Mouse (Mus musculus): ENCODE results near the gene Pgpep1.
A peak's percentile ranks its signal among the peaks of the same experiment; 100 is the strongest.

- TF ChIP-seq HCFC1 (IDR thresholded peaks at IDR 0.05; ENCODE audit: borderline replicate concordance, insufficient read depth, low read length) (no peak), ZNF384 (IDR thresholded peaks at IDR 0.05; ENCODE audit: low read depth, low read length) (0 out of 2 replicates have a peak, but pooled peaks have one; percentile 41)
These were observed 4.4 kb upstream of the Pgpep1 start for GRCm38 (mm10) chr8:70664631-70665030.

Data from ES-E14 (cell line).